Mouse (Mus musculus) stomach, postnatal 0 days (tissue): ENCODE data around the gene Ppil1. TPM values are rescaled to one million over a fixed set of nuclear protein-coding genes. Genes with fewer than 3 reads are reported as not detected.

Source experiments
- ATAC-seq: fragments of 200-750 bp; cut with Nextera tagmentation; 2 replicates; pipeline ENCODE4 v1.8.0; 2017; ENCODE audit not compliant: low FRiP score, low TSS enrichment
- DNase-seq: peaks from one replicate; pipeline ENCODE4 v3.0.0-alpha.2; 2016; ENCODE audit warnings: low spot score
- H3K27ac ChIP-seq: fragments of 300-500 bp; sonication (generic); replicated peaks from 2 replicates; pipeline ENCODE4 v1.5.1; 2014; ENCODE audit warnings: mild to moderate bottlenecking, control low read depth
- H3K27me3 ChIP-seq: fragments of 300-500 bp; sonication (generic); 2 replicates; pipeline ENCODE4 v1.6.1; 2014; ENCODE audit warnings: low read length; ENCODE audit not compliant: control insufficient read depth, insufficient read depth
- H3K36me3 ChIP-seq: fragments of 300-500 bp; sonication (generic); 2 replicates; pipeline ENCODE4 v1.6.1; 2014; ENCODE audit warnings: low read length, mixed read lengths; ENCODE audit not compliant: control insufficient read depth, insufficient read depth
- H3K4me1 ChIP-seq: fragments of 300-500 bp; sonication (generic); replicated peaks from 2 replicates; pipeline ENCODE4 v1.6.1; 2014; ENCODE audit warnings: antibody characterized with exemption; ENCODE audit not compliant: control insufficient read depth, insufficient read depth
- H3K4me2 ChIP-seq: fragments of 300-500 bp; sonication (generic); replicated peaks from 2 replicates; pipeline ENCODE4 v1.6.1; 2014; ENCODE audit warnings: low read depth, mild to moderate bottlenecking, control low read depth, moderate library complexity
- H3K4me3 ChIP-seq: fragments of 300-500 bp; sonication (generic); 2 replicates; pipeline ENCODE4 v1.5.1; 2014; ENCODE audit warnings: low read depth, low read length, control low read depth
- H3K9ac ChIP-seq: fragments of 300-500 bp; sonication (generic); 2 replicates; pipeline ENCODE4 v1.6.1; 2014; ENCODE audit warnings: mild to moderate bottlenecking, low read length, control low read depth, mixed read lengths
- H3K9me3 ChIP-seq: fragments of 300-500 bp; sonication (generic); 2 replicates; pipeline ENCODE4 v1.6.1; 2016; ENCODE audit warnings: low read length; ENCODE audit not compliant: control insufficient read depth
- CTCF ChIP-seq: IDR thresholded peaks from 2 replicates; pipeline ENCODE4 v1.5.1; 2016; ENCODE audit warnings: antibody characterized with exemption, low read depth, mild to moderate bottlenecking, moderate library complexity
- EP300 ChIP-seq: optimal IDR thresholded peaks from 2 replicates; pipeline ENCODE3; 2016; ENCODE audit warnings: antibody characterized with exemption
- WGBS: fragments of 180-500 bp; shearing (Covaris S2); extraction: QIAGEN DNeasy Blood & Tissue Kit; methylation state at CpG from one replicate; pipeline ENCODE4 v1.1.7; 2014; 5-methylcytosine and 5-hydroxymethylcytosine counted together
- polyA plus RNA-seq: library from polyadenylated mRNA; unstranded; fragments of >200 nt; fragmentation: Nextera tagmentation; extraction: Ambion mirVana; gene quantifications from 2 replicates; pipeline ENCODE4 v1.2.1, GENCODE M21; 2015

The Ppil1 gene
- polyA plus RNA-seq, 1 experiment from 2014 or later = 64.6 TPM

- Histone ChIP-seq H3K4me2 (no peak overlapping the region), H3K9me3 (no peaks in the 10 kb centered on the region), H3K27ac (no peak overlapping the region), H3K27me3 (no peaks in the 10 kb centered on the region), H3K4me3 (no peak overlapping the region), H3K36me3 (no peaks in the 10 kb centered on the region), H3K4me1 (no peaks in the 10 kb centered on the region), H3K9ac (no peak overlapping the region)
- no peak; the same call in 1 of the 2 replicates for ATAC-seq
- TF ChIP-seq EP300 (no peak), CTCF (no peak)
- DNase-seq = peak; percentile 27
- 22% methylated on average over 12 of the region's 12 CpGs for WGBS
These were observed 50.4 kb downstream of the Ppil1 start for GRCm38 (mm10) chr17:29213381-29214192.

- Histone ChIP-seq H3K27me3 (no peaks in the 10 kb centered on the region), H3K36me3 (no peaks in the 10 kb centered on the region), H3K27ac (no peak overlapping the region), H3K9ac (no peak overlapping the region), H3K4me3 (no peak overlapping the region), H3K4me2 (no peak overlapping the region), H3K4me1 (no peaks in the 10 kb centered on the region), H3K9me3 (no peaks in the 10 kb centered on the region)
- DNase-seq = no peak
- ATAC-seq = no peak
- 51% methylated on average over 7 of the region's 7 CpGs for WGBS
- TF ChIP-seq EP300 (no peak), CTCF (0 out of 2 replicates have a peak, but pooled peaks have one; percentile 13)
These were observed 52.1 kb downstream of the Ppil1 start for GRCm38 (mm10) chr17:29211836-29212235.

- Histone ChIP-seq H3K4me2 (no peak overlapping the region), H3K4me1 (no peaks in the 10 kb centered on the region), H3K27ac (no peak overlapping the region), H3K9me3 (no peaks in the 10 kb centered on the region), H3K4me3 (no peak overlapping the region), H3K36me3 (no peaks in the 10 kb centered on the region), H3K9ac (no peak overlapping the region), H3K27me3 (no peaks in the 10 kb centered on the region)
- peak; percentile 30; the same call in 1 of the 2 replicates for ATAC-seq
- 94% methylated on average over 3 of the region's 3 CpGs for WGBS
- TF ChIP-seq EP300 = no peak
- TF ChIP-seq CTCF = no peak
- no peak for DNase-seq
These were observed 53.9 kb downstream of the Ppil1 start for GRCm38 (mm10) chr17:29210037-29210436.

- WGBS = 76% methylated on average over 7 of the region's 7 CpGs
- no peak overlapping the region for H3K27ac ChIP-seq
These were observed 57.9 kb downstream of the Ppil1 start for GRCm38 (mm10) chr17:29206052-29206451.

GRCm38 (mm10) chr17:29202604-29203003, 61.4 kb downstream of the Ppil1 start:
- H3K36me3 ChIP-seq = no peaks in the 10 kb centered on the region
- H3K4me3 ChIP-seq = no peak overlapping the region
- no peak for ATAC-seq
- no peak overlapping the region for H3K4me2 ChIP-seq
- H3K27ac ChIP-seq = no peak overlapping the region
- H3K9me3 ChIP-seq = no peaks in the 10 kb centered on the region
- TF ChIP-seq EP300 = no peak
- no peak for TF ChIP-seq CTCF
- H3K4me1 ChIP-seq = 0 out of 2 replicates have a peak, but pooled peaks cover 2% of the 10 kb centered on the region
- 79% methylated on average over 6 of the region's 6 CpGs for WGBS
- no peak for DNase-seq
- H3K27me3 ChIP-seq = no peaks in the 10 kb centered on the region
- H3K9ac ChIP-seq = no peak overlapping the region

More at GRCm38 (mm10) chr17:29206052-29206451, 57.9 kb downstream of the Ppil1 start:
- Histone ChIP-seq H3K36me3 (no peaks in the 10 kb centered on the region), H3K9me3 (no peaks in the 10 kb centered on the region), H3K4me2 (no peak overlapping the region), H3K27me3 (no peaks in the 10 kb centered on the region), H3K4me3 (no peak overlapping the region), H3K9ac (no peak overlapping the region), H3K4me1 (no peaks in the 10 kb centered on the region)
- ATAC-seq = no peak
- TF ChIP-seq CTCF = no peak
- no peak for DNase-seq

Other genes with a start within 250 kb of the Ppil1 start
- gene Srsf3, start 231.6 kb downstream of the Ppil1 start, polyA plus RNA-seq = 279 and 305 TPM in 2 replicates
- 484 and 502 TPM in 2 replicates for gene Cdkn1a, start 173.2 kb downstream of the Ppil1 start, polyA plus RNA-seq
- gene Rab44, start 150.0 kb downstream of the Ppil1 start, polyA plus RNA-seq = 1.4 and 2.2 TPM in 2 replicates
- 4.8 and 5.3 TPM in 2 replicates for gene Cpne5, start 26.0 kb downstream of the Ppil1 start, polyA plus RNA-seq
- 91.2 and 97.2 TPM in 2 replicates for gene BC004004, start 4.6 kb upstream of the Ppil1 start, polyA plus RNA-seq
- 1.3 TPM in 2 replicates for gene Pi16, start 53.5 kb upstream of the Ppil1 start, polyA plus RNA-seq
- 189 and 201 TPM in 2 replicates for gene Mtch1, start 83.7 kb upstream of the Ppil1 start, polyA plus RNA-seq
- gene Fgd2, start 96.7 kb upstream of the Ppil1 start, polyA plus RNA-seq = 5.9 and 8.2 TPM in 2 replicates
- 28.6 and 32.8 TPM in 2 replicates for gene Pim1, start 226.6 kb upstream of the Ppil1 start, polyA plus RNA-seq